Mouse (Mus musculus): ENCODE results near the gene Wnk1.

GRCm38 (mm10) chr6:120072630-120073029 is 34.2 kb upstream of the Wnk1 start:
- TF ChIP-seq CTCF (IDR thresholded peaks at IDR 0.05; ENCODE audit: borderline replicate concordance, control insufficient read depth, extremely low read depth, insufficient read depth, low read length, poor library complexity): no peak
- no peak for TF ChIP-seq POLR2A (IDR thresholded peaks at IDR 0.05; ENCODE audit: control insufficient read depth, extremely low read depth, insufficient read depth, low read length, poor library complexity)
